Comparison of ENCODE assay signal across 20 mouse cellular contexts in the genomic region with DNA sequence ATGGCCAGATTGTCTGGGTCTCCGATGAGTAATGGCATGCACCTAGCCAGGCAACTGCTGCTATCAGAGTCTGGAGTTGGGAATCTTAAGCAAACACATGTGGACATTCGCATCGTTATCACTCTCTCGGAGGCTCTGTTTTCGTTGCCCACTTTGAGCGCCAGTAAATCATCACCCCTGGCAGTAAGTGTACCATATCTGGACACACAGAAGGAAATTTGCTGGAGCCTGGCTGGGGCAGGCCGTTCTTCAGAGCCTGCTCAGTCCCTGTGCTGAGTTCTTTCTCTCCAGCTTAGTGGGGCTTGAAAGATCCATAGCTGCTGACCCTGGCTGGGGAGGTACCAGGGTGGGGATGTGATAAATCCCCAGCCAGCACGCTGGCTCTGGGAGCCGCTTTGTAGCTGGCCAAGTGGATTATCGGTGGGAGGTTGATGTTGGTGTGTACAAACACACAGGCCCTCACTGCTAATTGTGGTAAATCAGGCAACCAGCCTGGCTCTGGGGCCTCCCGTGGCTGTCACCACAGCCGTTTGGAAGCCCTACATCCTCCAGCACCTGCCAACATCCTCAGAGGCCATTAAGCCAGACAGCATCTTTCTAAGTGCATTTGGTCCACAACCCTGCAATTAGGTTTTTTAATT. TPM values are rescaled to one million over a fixed set of nuclear protein-coding genes. Genes with fewer than 3 reads are reported as not detected.
A peak's percentile ranks its signal among the peaks of the same experiment; 100 is the strongest.
DNase-seq lines count a peak whose midpoint lies in the region; ATAC-seq lines count a peak whose summit lies in the region.
"Had no signal": no experiment of that assay in that cellular context is flagged by ENCODE, and none has a peak within 500 bp of the region (broad histone marks: within the 10 kb centered on the region; RNA-seq: fewer than 3 reads in every experiment).

No protein-coding gene starts in this region.

- no peak overlapping the region for H3K9ac ChIP-seq in hindbrain, embryonic 16.5 days (ENCODE audit: low read depth, low read length)
- no peak overlapping the region for H3K9ac ChIP-seq in hindbrain, embryonic 14.5 days
- H3K9ac ChIP-seq: forebrain, embryonic 13.5 days; liver, embryonic 13.5 days; midbrain, embryonic 13.5 days; neural tube, embryonic 12.5 days had no signal

- H3K9me3 ChIP-seq in hindbrain, embryonic 16.5 days (ENCODE audit: control insufficient read depth, low read length) = no peaks in the 10 kb centered on the region
- no peaks in the 10 kb centered on the region for H3K9me3 ChIP-seq in hindbrain, embryonic 14.5 days (ENCODE audit: control insufficient read depth, low read length)
- H3K9me3 ChIP-seq: forebrain, embryonic 13.5 days; liver, embryonic 13.5 days; midbrain, embryonic 13.5 days; neural tube, embryonic 12.5 days had no signal

- no peaks in the 10 kb centered on the region for H3K36me3 ChIP-seq in hindbrain, embryonic 16.5 days (ENCODE audit: control insufficient read depth, insufficient read depth, low read length)
- H3K36me3 ChIP-seq in hindbrain, embryonic 14.5 days (replicated peaks; ENCODE audit: control insufficient read depth, insufficient read depth) = no peaks in the 10 kb centered on the region
- H3K36me3 ChIP-seq: liver, embryonic 13.5 days; midbrain, embryonic 13.5 days; neural tube, embryonic 12.5 days had no signal

- peaks cover 3% of the 10 kb centered on the region; the same call in 1 of the 2 replicates for H3K4me1 ChIP-seq in hindbrain, embryonic 16.5 days (ENCODE audit: control insufficient read depth, insufficient read depth, low read depth, low read length)
- 0 out of 2 replicates have a peak, but pooled peaks cover 4% of the 10 kb centered on the region for H3K4me1 ChIP-seq in hindbrain, embryonic 14.5 days (replicated peaks; ENCODE audit: control insufficient read depth, insufficient read depth, low read length)

- H3K27me3 ChIP-seq in hindbrain, embryonic 16.5 days (replicated peaks; ENCODE audit: control insufficient read depth, insufficient read depth, low read length) = no peaks in the 10 kb centered on the region; the same call in 1 of the 2 replicates
- peaks cover 11% of the 10 kb centered on the region for H3K27me3 ChIP-seq in hindbrain, embryonic 14.5 days (ENCODE audit: control insufficient read depth, insufficient read depth, low read length)

- DNase-seq in heart, adult 11 months = peak; percentile 90
- no peak for DNase-seq in heart, postnatal 4 days
- no peak for DNase-seq in hindbrain, embryonic 14.5 days (ENCODE audit: low spot score)
- DNase-seq in retina, postnatal 1 day = peak; percentile 51
- no peak for DNase-seq in retina, embryonic 14.5 days (ENCODE audit: low spot score)
- peak; percentile 26 for DNase-seq in yolk sac, embryonic 10.5 days (ENCODE audit: low spot score)
- DNase-seq in cerebellum, adult 9-11 months = no peak
- DNase-seq: adrenal gland, postnatal 25 days; kidney, postnatal 25 days; layer of hippocampus, postnatal 36 days; liver, embryonic 13.5 days; lung, adult 2 months; lung, postnatal 14 days; thymus, adult 2 months had no signal

- H3K4me3 ChIP-seq in hindbrain, embryonic 16.5 days (ENCODE audit: low read length) = no peak overlapping the region
- no peak overlapping the region for H3K4me3 ChIP-seq in hindbrain, embryonic 14.5 days (replicated peaks; ENCODE audit: low read length)
- H3K4me3 ChIP-seq: forebrain, embryonic 13.5 days; liver, embryonic 13.5 days; midbrain, embryonic 13.5 days; neural tube, embryonic 12.5 days had no signal

- no peak for ATAC-seq in hindbrain, embryonic 16.5 days
- no peak for ATAC-seq in hindbrain, embryonic 14.5 days (ENCODE audit: low FRiP score)
- ATAC-seq: forebrain, embryonic 13.5 days; intestine, postnatal 0 days; midbrain, embryonic 13.5 days had no signal

- H3K27ac ChIP-seq in hindbrain, embryonic 16.5 days (ENCODE audit: low read depth, low read length) = peak overlapping the region; percentile 7; the same call in 1 of the 2 replicates
- no peak overlapping the region for H3K27ac ChIP-seq in hindbrain, embryonic 14.5 days
- H3K27ac ChIP-seq: forebrain, embryonic 13.5 days; liver, embryonic 13.5 days; midbrain, embryonic 13.5 days; neural tube, embryonic 12.5 days had no signal

- 57% methylated on average over 12 of the region's 12 CpGs for WGBS in hindbrain, embryonic 16.5 days
- 65% methylated on average over 12 of the region's 12 CpGs for WGBS in hindbrain, embryonic 14.5 days

- no peak overlapping the region for H3K4me2 ChIP-seq in hindbrain, embryonic 16.5 days (ENCODE audit: low read length)
- no peak overlapping the region for H3K4me2 ChIP-seq in hindbrain, embryonic 14.5 days (replicated peaks)
- H3K4me2 ChIP-seq: forebrain, embryonic 13.5 days; liver, embryonic 13.5 days; midbrain, embryonic 13.5 days; neural tube, embryonic 12.5 days had no signal

RNA-seq across cellular contexts. Expression of a gene that starts 8.6 kb away (rescaled TPM):
- total RNA-seq in heart, postnatal 4 days (2021) = 10 to 100 TPM; 34.4 to 39.0 TPM
- 20.8 and 22.1 TPM in 2 replicates for polyA plus RNA-seq in hindbrain, embryonic 16.5 days (2015; fragmentation: Nextera tagmentation; extraction: Ambion mirVana)
- polyA plus RNA-seq in hindbrain, embryonic 14.5 days (2014; fragmentation: Nextera tagmentation; extraction: Ambion mirVana) = 24.1 and 26.1 TPM in 2 replicates
- total RNA-seq: granulocyte monocyte progenitor cell, adult 5-6 weeks had no signal

Comparison
In these comparisons a context has a peak if more than half of its experiments do, and no peak if none do; other contexts are left out.
1. DNase-seq: peak in heart, adult 11 months (single experiment), retina, postnatal 1 day (single experiment) and yolk sac, embryonic 10.5 days (single experiment); none in heart, postnatal 4 days (single experiment), hindbrain, embryonic 14.5 days (single experiment), retina, embryonic 14.5 days (single experiment) and cerebellum, adult 9-11 months (single experiment).